Mouse (Mus musculus) lung, postnatal 36 days (tissue): Measurements from ENCODE around the gene N4bp1.

Source experiments
- DNase-seq: peaks from one replicate; pipeline ENCODE4 v3.0.0; 2022; ENCODE audit warnings: mixed read lengths

Gene N4bp1

DNA sequence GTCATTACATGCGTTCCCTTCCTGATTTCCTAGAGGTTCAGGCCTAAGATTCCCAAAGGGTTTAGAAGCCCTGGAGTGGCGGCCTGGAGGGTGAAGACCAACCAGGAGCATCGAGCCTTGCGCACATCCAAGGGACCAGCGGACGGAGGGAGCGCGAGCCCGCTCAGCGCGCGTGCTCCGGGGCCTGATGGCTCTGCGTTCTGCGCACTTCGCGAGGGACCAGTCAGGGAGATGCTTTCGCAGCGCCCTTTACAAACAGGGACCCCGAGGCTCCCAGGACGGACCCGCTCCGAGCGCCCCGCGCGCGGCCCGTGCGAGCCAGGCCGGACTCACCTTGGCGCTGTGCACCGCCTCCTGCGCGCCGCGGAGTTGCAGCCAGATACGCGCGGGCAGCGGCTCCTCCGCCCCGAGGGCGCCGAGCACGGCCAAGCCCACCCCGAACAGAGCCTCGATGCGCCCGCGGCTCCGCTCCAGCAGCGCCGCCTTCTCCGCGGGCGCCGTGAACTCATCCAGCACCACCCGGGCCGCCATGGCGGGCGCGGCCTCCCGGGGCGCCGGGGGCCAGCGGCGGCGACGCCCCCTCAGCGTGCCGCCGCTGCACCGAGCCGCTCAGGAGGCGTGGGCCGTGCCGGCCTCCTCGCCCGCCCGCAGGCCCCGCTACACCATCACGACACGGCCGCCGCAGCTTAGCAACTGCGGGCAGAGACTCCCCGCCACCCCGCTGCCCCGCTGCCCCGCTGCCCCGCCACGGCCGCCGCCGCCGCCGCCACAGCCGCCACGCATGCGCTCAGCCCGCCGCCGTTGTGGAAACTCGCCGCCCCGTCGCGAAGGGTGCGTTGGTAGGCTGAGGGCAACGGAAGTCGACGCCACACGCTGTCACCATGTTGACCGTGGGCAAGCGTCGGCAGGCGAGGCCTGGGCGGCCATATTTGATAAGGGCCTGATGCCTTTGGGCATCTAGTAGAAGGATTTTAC lies at the start of gene N4bp1:
TSS of gene N4bp1 (minus strand) at position 770 of the 975 bp plus-strand sequence.
- peak; percentile 96 for DNase-seq

GRCm38 (mm10) chr8:86934841-86935240 lies 49.8 kb upstream of the N4bp1 start:
- no peak for DNase-seq

DNA sequence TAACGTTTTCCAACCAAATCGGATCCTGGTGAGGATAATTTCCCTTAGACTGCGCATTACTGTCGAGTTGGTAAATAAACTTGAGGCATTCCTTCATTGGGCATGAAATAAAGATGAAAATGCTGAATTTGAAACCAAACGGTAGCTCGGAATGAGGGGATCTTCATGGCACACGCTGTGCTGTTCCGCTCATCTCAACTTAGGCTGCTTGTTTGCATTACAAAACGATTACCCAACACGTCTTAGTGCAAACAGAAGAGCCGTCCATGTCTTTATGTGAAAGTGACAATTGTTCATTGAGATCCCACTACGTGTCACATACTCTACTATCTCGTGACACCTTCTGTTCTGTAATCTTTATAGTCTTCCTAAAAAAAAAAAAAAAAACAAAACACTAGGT lies 49.3 kb upstream of the N4bp1 start:
- no peak for DNase-seq

DNA sequence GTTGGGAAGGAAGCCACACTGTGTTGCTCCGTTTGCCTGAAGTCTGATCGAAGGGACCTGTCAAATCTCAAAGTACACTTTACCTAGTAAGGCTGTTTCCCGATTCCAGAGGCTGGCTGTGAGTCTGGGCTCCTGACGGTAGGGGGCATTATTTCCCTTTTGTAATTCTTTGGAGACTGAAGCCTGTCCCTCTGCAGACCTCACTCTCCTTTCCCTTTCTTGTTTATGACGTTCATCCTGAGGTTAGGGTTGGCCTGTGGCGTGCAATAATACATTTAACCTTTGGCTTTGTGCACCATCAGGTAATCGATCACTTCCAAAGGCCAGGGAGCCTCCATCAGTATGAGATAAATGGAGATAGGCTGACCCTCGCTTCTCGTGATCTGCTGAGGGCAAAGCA lies 48.8 kb upstream of the N4bp1 start:
- peak; percentile 42 for DNase-seq

DNA sequence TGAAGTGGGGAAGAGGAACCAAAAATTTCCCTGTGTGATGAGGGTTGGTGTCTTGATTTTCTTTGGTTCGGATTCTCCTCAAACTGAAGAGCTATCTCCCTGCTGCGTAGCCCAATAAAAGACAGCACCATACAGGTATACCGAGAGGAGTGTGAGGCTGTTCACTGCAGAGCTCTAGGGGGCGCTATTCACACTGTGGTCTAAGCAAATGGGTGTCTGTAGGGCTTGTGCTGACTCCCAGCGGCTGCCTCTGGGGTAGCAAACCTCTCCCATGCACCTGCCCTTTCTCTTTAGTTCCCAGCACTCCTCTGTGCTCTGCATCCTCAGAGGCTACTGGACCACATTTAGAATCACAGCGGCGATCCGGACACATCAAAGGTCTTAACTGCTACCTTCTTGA lies 41.2 kb upstream of the N4bp1 start:
- no peak for DNase-seq

DNA sequence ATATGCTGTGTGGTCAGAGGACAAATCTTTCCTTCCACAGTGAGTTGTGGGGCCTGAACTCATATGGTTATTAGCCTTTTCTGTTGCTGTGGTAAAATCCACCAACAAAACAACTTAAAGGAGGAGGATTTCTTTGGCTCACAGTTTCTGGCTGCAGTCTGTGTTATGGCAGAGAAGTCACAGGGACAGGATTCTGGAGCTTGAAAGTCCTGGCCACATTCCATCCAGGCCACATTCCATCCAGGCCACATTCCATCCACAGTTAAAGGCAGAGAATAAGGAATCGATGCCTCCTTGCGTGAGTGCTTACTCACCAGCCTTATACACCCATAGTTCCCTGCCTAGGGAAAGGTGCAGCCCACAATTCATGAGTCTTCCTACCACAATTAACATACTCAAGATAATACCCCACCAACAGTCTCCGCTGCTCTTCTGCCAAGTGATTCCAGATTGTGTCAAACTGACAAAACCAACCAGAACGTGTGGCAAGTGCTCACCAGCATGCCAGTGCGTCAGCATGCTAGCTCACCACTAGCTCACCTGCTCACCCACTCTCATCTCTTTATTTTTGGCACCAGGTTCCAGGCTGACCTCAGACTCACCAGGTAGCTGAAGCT lies 38.3 kb upstream of the N4bp1 start:
- DNase-seq, result no peak

GRCm38 (mm10) chr8:86922673-86923072 lies 37.6 kb upstream of the N4bp1 start:
- no peak for DNase-seq

GRCm38 (mm10) chr8:86922141-86922540 lies 37.1 kb upstream of the N4bp1 start:
- no peak for DNase-seq

GRCm38 (mm10) chr8:86920996-86921395 lies 35.9 kb upstream of the N4bp1 start:
- peak; percentile 10 for DNase-seq

DNA sequence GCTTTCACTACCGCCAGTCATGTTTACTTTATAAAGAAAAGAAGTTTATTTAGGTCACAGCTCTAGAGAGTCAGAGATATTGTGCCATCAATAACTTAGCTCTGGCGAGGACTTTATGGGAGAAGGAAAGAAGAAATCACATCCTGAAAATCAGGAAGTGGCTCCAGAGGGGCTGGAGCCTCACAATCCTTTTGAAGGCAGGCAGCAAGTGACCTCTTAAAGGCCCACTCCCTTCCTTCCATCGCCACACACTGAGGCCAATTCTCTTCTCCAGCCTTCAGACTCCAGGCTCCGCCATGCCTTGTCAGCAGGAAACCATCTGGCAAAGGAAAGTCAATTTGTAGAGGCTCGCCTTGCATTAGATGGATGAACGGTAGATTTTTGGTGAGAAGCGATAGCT lies 35.4 kb upstream of the N4bp1 start:
- no peak for DNase-seq

DNA sequence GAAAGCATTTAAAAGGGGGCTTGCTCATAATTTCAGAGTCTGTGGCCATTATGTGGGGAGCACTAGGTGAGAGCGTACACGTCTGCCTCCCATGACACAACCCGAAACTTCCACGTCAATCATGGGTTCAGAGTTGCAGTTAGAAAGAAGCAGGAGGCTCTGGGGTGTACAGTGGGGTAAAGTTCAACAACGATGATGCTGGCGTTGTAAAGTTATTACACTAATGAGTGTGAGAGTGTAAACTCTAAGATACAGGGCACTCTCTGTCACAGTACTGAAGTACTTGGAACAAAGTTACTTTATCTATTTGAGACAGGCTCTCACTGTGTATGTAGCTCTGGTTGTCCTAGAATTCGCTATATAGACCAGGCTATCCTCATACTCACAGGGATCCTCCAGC lies 35.0 kb upstream of the N4bp1 start:
- no peak for DNase-seq

DNA sequence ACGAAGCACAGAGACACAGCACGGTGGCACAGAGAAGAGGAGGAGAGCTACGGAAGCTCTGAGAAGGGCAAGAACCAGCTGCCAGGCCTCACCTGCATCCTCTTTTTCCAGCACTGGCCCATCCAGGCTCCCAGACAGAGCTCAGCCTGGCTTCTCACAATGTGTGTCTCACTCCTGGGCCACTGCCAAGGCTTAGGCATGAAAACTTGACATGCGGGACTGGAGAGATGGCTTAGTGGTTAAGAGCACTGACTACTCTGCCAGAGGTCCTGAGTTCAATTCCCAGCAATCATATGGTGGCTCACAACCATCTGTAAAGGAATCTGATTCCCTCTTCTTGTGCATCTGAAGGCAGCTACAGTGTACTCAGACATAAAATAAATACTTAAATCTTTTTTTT lies 34.2 kb upstream of the N4bp1 start:
- DNase-seq, result no peak

DNA sequence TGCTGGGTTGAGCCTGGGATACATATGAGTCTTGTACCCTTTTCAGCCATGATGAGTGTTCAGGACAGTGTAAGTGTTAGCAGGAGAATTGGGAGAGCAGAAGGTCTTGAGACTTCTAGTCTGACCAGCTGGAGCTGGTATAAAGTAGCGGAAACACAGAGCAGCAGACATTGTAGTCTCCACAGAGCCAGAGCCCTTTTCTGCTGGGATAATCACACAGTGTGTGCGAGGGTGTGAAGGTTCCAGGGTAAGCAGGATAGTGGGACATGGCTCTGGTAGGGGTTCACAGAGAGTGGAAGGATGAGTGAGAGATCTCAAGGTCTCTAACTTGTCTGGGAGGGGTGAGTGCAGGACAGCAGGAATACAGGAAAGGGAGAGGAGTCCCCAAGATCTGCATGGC lies 33.0 kb upstream of the N4bp1 start:
- DNase-seq, result no peak

DNA sequence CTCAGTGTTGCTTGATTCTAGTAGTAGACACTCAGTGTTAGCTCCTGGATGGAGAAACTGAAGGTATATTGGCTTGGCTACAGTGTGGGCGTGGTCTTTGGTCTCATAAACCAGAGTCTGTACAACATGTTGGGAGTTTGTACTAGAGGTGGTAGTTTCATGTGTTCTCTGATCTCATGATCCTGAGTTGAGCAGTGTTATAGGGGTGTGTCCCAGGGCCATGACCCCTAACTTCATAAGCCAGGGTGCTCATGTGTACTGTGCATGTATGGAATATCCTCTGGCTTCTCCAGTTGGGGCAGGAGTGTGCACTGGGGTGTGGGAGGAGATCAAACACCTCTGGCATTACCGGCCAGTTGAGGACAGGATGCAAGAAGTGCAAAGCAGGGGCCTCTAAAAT lies 32.6 kb upstream of the N4bp1 start:
- no peak for DNase-seq

DNA sequence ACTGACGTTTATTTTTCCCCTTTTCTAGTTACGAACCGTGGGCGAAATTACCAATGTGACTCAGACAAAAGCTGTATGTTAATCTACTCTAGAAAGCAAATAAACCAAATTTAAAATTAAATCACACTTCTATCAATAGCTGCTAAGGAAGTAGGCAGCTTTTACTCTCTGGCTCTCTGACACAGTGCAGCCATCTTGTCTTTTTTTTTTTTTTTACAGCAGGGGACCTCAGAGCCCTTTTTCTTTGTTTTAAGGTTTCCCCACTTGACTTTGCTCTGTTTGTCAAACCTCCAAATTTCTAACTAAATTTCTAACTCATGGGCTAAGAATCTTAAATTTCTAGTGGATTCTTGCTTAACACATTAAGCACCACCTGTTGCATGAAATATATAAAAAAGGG lies 31.3 kb upstream of the N4bp1 start:
- no peak for DNase-seq

GRCm38 (mm10) chr8:86911136-86911535 lies 26.1 kb upstream of the N4bp1 start:
- DNase-seq, result no peak

DNA sequence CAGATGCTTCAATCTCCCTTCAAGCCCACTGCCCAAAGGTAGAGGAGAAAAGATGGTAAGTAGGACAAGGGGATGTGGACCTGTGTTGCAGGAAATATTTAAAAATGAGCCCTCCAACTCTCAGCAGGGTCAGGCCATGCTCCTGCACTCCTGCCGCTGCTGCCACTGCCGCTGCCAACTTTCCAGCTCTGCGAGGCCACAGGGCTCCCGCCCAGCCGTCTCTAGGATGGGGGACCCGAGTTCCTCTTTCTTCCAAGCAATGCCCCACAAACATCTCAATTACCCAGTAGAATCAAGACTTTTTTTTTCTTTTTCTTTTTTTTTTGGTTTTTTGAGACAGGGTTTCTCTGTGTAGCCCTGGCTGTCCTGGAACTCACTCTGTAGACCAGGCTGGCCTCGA lies 25.2 kb upstream of the N4bp1 start:
- DNase-seq, result no peak

- peak; percentile 86 for DNase-seq
Measured at GRCm38 (mm10) chr8:86908536-86908935, 23.5 kb upstream of the N4bp1 start.

GRCm38 (mm10) chr8:86904911-86905310 lies 19.9 kb upstream of the N4bp1 start:
- no peak for DNase-seq

DNA sequence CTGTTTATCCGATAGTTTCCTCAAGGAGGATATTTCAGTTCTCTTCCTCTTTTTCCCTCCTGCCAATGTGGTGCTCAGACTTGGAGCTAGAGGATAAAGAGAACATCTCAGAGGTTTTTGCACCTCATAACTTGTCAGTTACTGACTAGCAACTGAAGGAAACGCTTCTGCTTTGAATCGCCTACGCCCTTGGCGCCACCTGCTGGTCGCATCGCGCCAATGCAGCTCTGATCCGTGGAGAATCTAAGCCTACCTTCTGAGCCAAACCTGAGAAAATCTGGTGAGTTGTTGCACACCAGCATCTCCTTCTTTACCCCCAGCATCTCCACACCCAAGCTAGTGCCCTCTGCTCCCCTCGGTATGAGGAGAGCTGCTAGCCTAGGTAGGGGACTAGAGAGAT lies 18.0 kb upstream of the N4bp1 start:
- DNase-seq, result peak; percentile 94

DNA sequence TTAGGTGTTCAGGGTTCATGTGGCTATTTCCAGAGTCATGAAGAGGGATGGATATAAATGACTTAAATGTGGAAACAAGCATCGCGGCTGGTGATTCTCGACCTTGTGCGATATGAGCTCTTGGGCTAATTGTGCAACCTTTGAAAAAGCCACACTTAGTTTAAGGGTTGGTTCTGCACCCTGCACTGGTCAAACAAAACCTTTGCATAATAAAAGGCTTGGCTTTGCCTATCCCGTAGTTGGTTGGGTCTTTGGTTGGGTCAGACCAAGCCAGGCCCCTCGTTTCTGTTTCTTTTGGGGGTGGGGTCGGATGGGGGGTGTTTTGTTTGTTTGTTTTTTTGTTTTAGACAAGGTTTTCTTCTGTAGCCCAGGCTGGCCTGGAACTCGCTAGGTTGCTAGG lies 17.6 kb upstream of the N4bp1 start:
- no peak for DNase-seq

DNA sequence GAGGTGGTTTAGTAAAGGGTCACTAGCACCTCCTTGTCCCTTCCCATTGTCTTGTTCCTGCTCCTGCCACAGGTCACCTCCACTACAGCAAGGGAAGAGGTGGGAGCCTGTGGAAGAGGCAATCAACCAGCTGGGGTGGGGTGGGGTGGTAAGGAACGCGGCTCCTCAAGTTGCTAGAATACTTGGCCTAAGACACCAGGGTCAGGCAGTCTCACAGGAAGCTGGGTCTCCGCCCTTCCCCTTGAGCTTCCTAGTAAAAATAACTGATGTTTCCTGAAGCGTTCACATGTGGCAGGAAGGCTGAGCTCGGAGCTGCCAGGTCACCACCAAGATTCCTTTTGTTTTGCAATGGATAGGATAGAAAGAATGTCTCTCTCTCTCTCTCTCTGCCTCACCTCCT lies 16.9 kb upstream of the N4bp1 start:
- DNase-seq, result peak; percentile 87

GRCm38 (mm10) chr8:86897726-86898419 lies 12.8 kb upstream of the N4bp1 start:
- DNase-seq, result no peak

DNA sequence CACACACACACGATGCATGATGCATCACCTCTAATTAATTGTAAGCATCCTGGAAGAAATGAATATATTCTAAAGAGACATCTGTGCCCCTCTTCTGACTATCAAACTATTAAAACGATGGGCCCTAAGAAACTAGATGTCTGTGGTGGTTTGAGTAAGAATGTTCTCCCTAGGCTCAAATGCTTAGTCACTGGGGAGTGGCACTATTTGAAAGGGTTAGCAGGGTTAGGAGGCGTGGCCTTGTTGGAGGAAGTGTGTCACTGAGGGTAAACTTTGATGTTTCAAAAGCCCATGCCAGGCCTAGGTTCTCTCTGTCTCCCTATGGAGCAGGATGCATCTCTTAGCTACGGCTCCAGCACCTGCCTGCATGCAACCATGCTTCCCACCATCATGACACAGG lies 10.3 kb upstream of the N4bp1 start:
- no peak for DNase-seq
